Mouse (Mus musculus): ENCODE data around the gene Tcp11l2. TPM values are rescaled to one million over a fixed set of nuclear protein-coding genes. Genes with fewer than 3 reads are reported as not detected.

The Tcp11l2 gene
- polyA plus RNA-seq, 1 experiment from 2014 or later = 29.8 TPM

GRCm38 (mm10) chr10:84647264-84647663 is 70.8 kb downstream of the Tcp11l2 start:
- Histone ChIP-seq H3K9me3 (ENCODE audit: low read length) (no peaks in the 10 kb centered on the region), H3K4me1 (ENCODE audit: insufficient read depth) (peaks cover 11% of the 10 kb centered on the region; the same call in 1 of the 2 replicates), H3K27ac (ENCODE audit: low read depth) (peak overlapping the region; percentile 55), H3K9ac (replicated peaks) (no peak overlapping the region), H3K4me2 (ENCODE audit: low read depth, low read length) (peak overlapping the region; percentile 42), H3K27me3 (ENCODE audit: insufficient read depth, low read length) (no peaks in the 10 kb centered on the region), H3K4me3 (ENCODE audit: low read depth, low read length) (no peak overlapping the region), H3K36me3 (replicated peaks; ENCODE audit: insufficient read depth, low read length) (peaks cover 40% of the 10 kb centered on the region)
- 65% methylated on average over 5 of the region's 5 CpGs for WGBS (ENCODE audit: insufficient replicate concordance)
- ATAC-seq (no peak), DNase-seq (no peak)
- TF ChIP-seq CTCF (IDR thresholded peaks at IDR 0.05; ENCODE audit: low read depth) (no peak), EP300 (IDR thresholded peaks at IDR 0.05; ENCODE audit: low read depth) (no peak)

- no peak for DNase-seq
- TF ChIP-seq EP300 (IDR thresholded peaks at IDR 0.05; ENCODE audit: low read depth) (no peak), CTCF (IDR thresholded peaks at IDR 0.05; ENCODE audit: low read depth) (no peak)
- no peaks in the 10 kb centered on the region for H3K27me3 ChIP-seq (ENCODE audit: insufficient read depth, low read length)
- WGBS (ENCODE audit: insufficient replicate concordance) = 54% methylated on average over 4 of the region's 4 CpGs
- no peak overlapping the region for H3K9ac ChIP-seq (replicated peaks)
- H3K4me2 ChIP-seq (ENCODE audit: low read depth, low read length) = no peak overlapping the region
- no peak overlapping the region for H3K4me3 ChIP-seq (ENCODE audit: low read depth, low read length)
- H3K4me1 ChIP-seq (ENCODE audit: insufficient read depth) = peaks cover 11% of the 10 kb centered on the region; the same call in 1 of the 2 replicates
- no peak overlapping the region for H3K27ac ChIP-seq (ENCODE audit: low read depth)
- no peaks in the 10 kb centered on the region for H3K9me3 ChIP-seq (ENCODE audit: low read length)
- H3K36me3 ChIP-seq (replicated peaks; ENCODE audit: insufficient read depth, low read length) = peaks cover 40% of the 10 kb centered on the region
- ATAC-seq = no peak
Measured at GRCm38 (mm10) chr10:84648911-84649310, 72.5 kb downstream of the Tcp11l2 start.

GRCm38 (mm10) chr10:84654029-84654428 is 77.6 kb downstream of the Tcp11l2 start:
- no peak overlapping the region for H3K27ac ChIP-seq (ENCODE audit: low read depth)
- 79% methylated on average over 4 of the region's 4 CpGs for WGBS (ENCODE audit: insufficient replicate concordance)
- no peak for ATAC-seq
- no peak for TF ChIP-seq CTCF (IDR thresholded peaks at IDR 0.05; ENCODE audit: low read depth)
- no peak for TF ChIP-seq EP300 (IDR thresholded peaks at IDR 0.05; ENCODE audit: low read depth)
- no peaks in the 10 kb centered on the region for H3K4me1 ChIP-seq (ENCODE audit: insufficient read depth)
- peaks cover 24% of the 10 kb centered on the region for H3K36me3 ChIP-seq (replicated peaks; ENCODE audit: insufficient read depth, low read length)
- H3K9me3 ChIP-seq (ENCODE audit: low read length) = no peaks in the 10 kb centered on the region
- H3K4me3 ChIP-seq (ENCODE audit: low read depth, low read length) = no peak overlapping the region
- no peak overlapping the region for H3K4me2 ChIP-seq (ENCODE audit: low read depth, low read length)
- H3K9ac ChIP-seq (replicated peaks) = no peak overlapping the region
- H3K27me3 ChIP-seq (ENCODE audit: insufficient read depth, low read length) = no peaks in the 10 kb centered on the region
- no peak for DNase-seq

- Histone ChIP-seq H3K4me3 (ENCODE audit: low read depth, low read length) (no peak overlapping the region), H3K27me3 (ENCODE audit: insufficient read depth, low read length) (no peaks in the 10 kb centered on the region), H3K9ac (replicated peaks) (no peak overlapping the region), H3K27ac (ENCODE audit: low read depth) (no peak overlapping the region), H3K4me2 (ENCODE audit: low read depth, low read length) (no peak overlapping the region), H3K36me3 (replicated peaks; ENCODE audit: insufficient read depth, low read length) (peaks cover 24% of the 10 kb centered on the region), H3K4me1 (ENCODE audit: insufficient read depth) (no peaks in the 10 kb centered on the region), H3K9me3 (ENCODE audit: low read length) (no peaks in the 10 kb centered on the region)
- no peak for TF ChIP-seq EP300 (IDR thresholded peaks at IDR 0.05; ENCODE audit: low read depth)
- TF ChIP-seq CTCF (IDR thresholded peaks at IDR 0.05; ENCODE audit: low read depth) = no peak
- ATAC-seq = no peak
- WGBS (ENCODE audit: insufficient replicate concordance) = 78% methylated on average over 4 of the region's 4 CpGs
- no peak for DNase-seq
Measured at GRCm38 (mm10) chr10:84654731-84655130, 78.3 kb downstream of the Tcp11l2 start.

- DNase-seq (no peak), ATAC-seq (no peak)
- Histone ChIP-seq H3K9me3 (ENCODE audit: low read length) (no peaks in the 10 kb centered on the region), H3K4me2 (ENCODE audit: low read depth, low read length) (no peak overlapping the region), H3K4me3 (ENCODE audit: low read depth, low read length) (no peak overlapping the region), H3K4me1 (ENCODE audit: insufficient read depth) (no peaks in the 10 kb centered on the region), H3K9ac (replicated peaks) (no peak overlapping the region), H3K27ac (ENCODE audit: low read depth) (no peak overlapping the region), H3K27me3 (ENCODE audit: insufficient read depth, low read length) (no peaks in the 10 kb centered on the region), H3K36me3 (replicated peaks; ENCODE audit: insufficient read depth, low read length) (peaks cover 28% of the 10 kb centered on the region)
- WGBS (ENCODE audit: insufficient replicate concordance) = 86% methylated on average over 4 of the region's 4 CpGs
- TF ChIP-seq CTCF (IDR thresholded peaks at IDR 0.05; ENCODE audit: low read depth) = no peak
- TF ChIP-seq EP300 (IDR thresholded peaks at IDR 0.05; ENCODE audit: low read depth) = no peak
Measured at GRCm38 (mm10) chr10:84656618-84657017, 80.2 kb downstream of the Tcp11l2 start.

- no peaks in the 10 kb centered on the region for H3K4me1 ChIP-seq (ENCODE audit: insufficient read depth)
- DNase-seq = no peak
- ATAC-seq = no peak
Measured at GRCm38 (mm10) chr10:84657437-84658087, 81.1 kb downstream of the Tcp11l2 start.

More at GRCm38 (mm10) chr10:84657437-84658087, 81.1 kb downstream of the Tcp11l2 start:
- Histone ChIP-seq H3K9ac (replicated peaks) (no peak overlapping the region), H3K4me2 (ENCODE audit: low read depth, low read length) (no peak overlapping the region), H3K36me3 (replicated peaks; ENCODE audit: insufficient read depth, low read length) (peaks cover 26% of the 10 kb centered on the region), H3K4me3 (ENCODE audit: low read depth, low read length) (no peak overlapping the region), H3K27ac (ENCODE audit: low read depth) (no peak overlapping the region), H3K27me3 (ENCODE audit: insufficient read depth, low read length) (no peaks in the 10 kb centered on the region), H3K9me3 (ENCODE audit: low read length) (no peaks in the 10 kb centered on the region)
- 52% methylated on average over 6 of the region's 6 CpGs for WGBS (ENCODE audit: insufficient replicate concordance)
- no peak for TF ChIP-seq EP300 (IDR thresholded peaks at IDR 0.05; ENCODE audit: low read depth)
- no peak for TF ChIP-seq CTCF (IDR thresholded peaks at IDR 0.05; ENCODE audit: low read depth)

Measured in liver, postnatal 0 days (tissue).